Mouse (Mus musculus) hindbrain, embryonic 16.5 days (tissue): ENCODE data around the gene Pakap. TPM values are rescaled to one million over a fixed set of nuclear protein-coding genes. Genes with fewer than 3 reads are reported as not detected.

Experiments
- ATAC-seq: fragments of 200-750 bp; cut with Nextera tagmentation; 2 replicates; pipeline ENCODE4 v1.8.0; 2017; ENCODE audit warnings: moderate TSS enrichment, moderate library complexity
- H3K27ac ChIP-seq: fragments of 300-500 bp; sonication (generic); 2 replicates; pipeline ENCODE4 v1.5.1; 2014; ENCODE audit warnings: low read depth, mild to moderate bottlenecking, control low read depth, low read length, moderate library complexity
- H3K27me3 ChIP-seq: fragments of 300-500 bp; sonication (generic); replicated peaks from 2 replicates; pipeline ENCODE4 v1.6.1; 2014; ENCODE audit warnings: low read length; ENCODE audit not compliant: control insufficient read depth, insufficient read depth
- H3K36me3 ChIP-seq: fragments of 300-500 bp; sonication (generic); 2 replicates; pipeline ENCODE4 v1.6.1; 2014; ENCODE audit warnings: mild to moderate bottlenecking, low read length, moderate library complexity, mixed read lengths; ENCODE audit not compliant: control insufficient read depth, insufficient read depth
- H3K4me1 ChIP-seq: fragments of 300-500 bp; sonication (generic); 2 replicates; pipeline ENCODE4 v1.6.1; 2014; ENCODE audit warnings: low read depth, low read length; ENCODE audit not compliant: control insufficient read depth, insufficient read depth
- H3K4me2 ChIP-seq: fragments of 300-500 bp; sonication (generic); 2 replicates; pipeline ENCODE4 v1.6.1; 2014; ENCODE audit warnings: mild to moderate bottlenecking, low read length, control low read depth, moderate library complexity
- H3K4me3 ChIP-seq: fragments of 300-500 bp; sonication (generic); 2 replicates; pipeline ENCODE4 v1.5.1; 2014; ENCODE audit warnings: mild to moderate bottlenecking, low read length, control low read depth, moderate library complexity
- H3K9ac ChIP-seq: fragments of 300-500 bp; sonication (generic); 2 replicates; pipeline ENCODE4 v1.6.1; 2014; ENCODE audit warnings: low read depth, mild to moderate bottlenecking, control low read depth, low read length, moderate library complexity
- H3K9me3 ChIP-seq: fragments of 300-500 bp; sonication (generic); 2 replicates; pipeline ENCODE4 v1.6.1; 2014; ENCODE audit warnings: mild to moderate bottlenecking, low read length, moderate library complexity; ENCODE audit not compliant: control insufficient read depth
- WGBS: fragments of 180-500 bp; shearing (Covaris S2); extraction: QIAGEN DNeasy Blood & Tissue Kit; methylation state at CpG from one replicate; pipeline ENCODE4 v1.1.7; 2014; 5-methylcytosine and 5-hydroxymethylcytosine counted together
- polyA plus RNA-seq: library from polyadenylated mRNA; unstranded; fragments of >200 nt; fragmentation: Nextera tagmentation; extraction: Ambion mirVana; gene quantifications from 2 replicates; pipeline ENCODE4 v1.2.1, GENCODE M21; 2015

Pakap gene
- polyA plus RNA-seq, 1 experiment from 2014 or later, result 14.0 TPM

GRCm38 (mm10) chr4:57568268-57569068, 489 bp downstream of the Pakap start:
- peak overlapping the region; percentile 96 for H3K4me2 ChIP-seq
- no peaks in the 10 kb centered on the region for H3K36me3 ChIP-seq
- WGBS, result 44% methylated on average over 19 of the region's 19 CpGs
- no peaks in the 10 kb centered on the region for H3K9me3 ChIP-seq
- ATAC-seq, result peak; percentile 58
- peak overlapping the region; percentile 83 for H3K27ac ChIP-seq
- no peaks in the 10 kb centered on the region for H3K27me3 ChIP-seq
- peaks cover 13% of the 10 kb centered on the region for H3K4me1 ChIP-seq
- peak overlapping the region; percentile 75 for H3K4me3 ChIP-seq
- H3K9ac ChIP-seq, result peak overlapping the region; percentile 86

- no peaks in the 10 kb centered on the region for H3K36me3 ChIP-seq
- H3K4me3 ChIP-seq, result peak overlapping the region; percentile 75
- H3K4me2 ChIP-seq, result peak overlapping the region; percentile 96
- 85% methylated on average over 4 of the region's 4 CpGs for WGBS
- 0 out of 2 replicates have a peak overlapping the region, but pooled peaks have one; percentile 25 for H3K9ac ChIP-seq
- no peaks in the 10 kb centered on the region for H3K9me3 ChIP-seq
- H3K27me3 ChIP-seq, result no peaks in the 10 kb centered on the region
- no peak for ATAC-seq
- peaks cover 13% of the 10 kb centered on the region for H3K4me1 ChIP-seq
- no peak overlapping the region for H3K27ac ChIP-seq
These were observed 1.0 kb downstream of the Pakap start for GRCm38 (mm10) chr4:57569069-57569355.

GRCm38 (mm10) chr4:57569711-57570110, 1.7 kb downstream of the Pakap start:
- Histone ChIP-seq H3K36me3 (no peaks in the 10 kb centered on the region), H3K4me3 (no peak overlapping the region), H3K9ac (no peak overlapping the region), H3K4me2 (peak overlapping the region; percentile 96; the same call in 1 of the 2 replicates), H3K27ac (no peak overlapping the region), H3K27me3 (no peaks in the 10 kb centered on the region), H3K9me3 (no peaks in the 10 kb centered on the region), H3K4me1 (peaks cover 13% of the 10 kb centered on the region)
- 0 out of 2 replicates have a peak, but pooled peaks have one; percentile 5 for ATAC-seq
- 56% methylated on average over 6 of the region's 6 CpGs for WGBS

GRCm38 (mm10) chr4:57570229-57570628, 2.2 kb downstream of the Pakap start:
- no peak for ATAC-seq
- 63% methylated on average over 3 of the region's 3 CpGs for WGBS

GRCm38 (mm10) chr4:57574181-57574580, 6.2 kb downstream of the Pakap start:
- ATAC-seq, result no peak
- 93% methylated on average over 3 of the region's 3 CpGs for WGBS

More at GRCm38 (mm10) chr4:57570229-57570628, 2.2 kb downstream of the Pakap start:
- H3K36me3 ChIP-seq, result no peaks in the 10 kb centered on the region
- no peak overlapping the region for H3K27ac ChIP-seq
- H3K27me3 ChIP-seq, result no peaks in the 10 kb centered on the region
- H3K4me2 ChIP-seq, result no peak overlapping the region
- peaks cover 13% of the 10 kb centered on the region for H3K4me1 ChIP-seq
- H3K9ac ChIP-seq, result no peak overlapping the region
- H3K4me3 ChIP-seq, result no peak overlapping the region
- no peaks in the 10 kb centered on the region for H3K9me3 ChIP-seq

GRCm38 (mm10) chr4:57574646-57575045, 6.7 kb downstream of the Pakap start:
- H3K27me3 ChIP-seq, result no peaks in the 10 kb centered on the region
- peaks cover under 1% of the 10 kb centered on the region; the same call in 1 of the 2 replicates for H3K4me1 ChIP-seq
- no peak overlapping the region for H3K4me3 ChIP-seq
- H3K27ac ChIP-seq, result no peak overlapping the region
- no peaks in the 10 kb centered on the region for H3K36me3 ChIP-seq
- no peak overlapping the region for H3K9ac ChIP-seq
- WGBS, result 90% methylated on average over 6 of the region's 6 CpGs
- H3K9me3 ChIP-seq, result no peaks in the 10 kb centered on the region
- H3K4me2 ChIP-seq, result no peak overlapping the region
- no peak for ATAC-seq

More at GRCm38 (mm10) chr4:57574181-57574580, 6.2 kb downstream of the Pakap start:
- Histone ChIP-seq H3K4me2 (no peak overlapping the region), H3K9me3 (no peaks in the 10 kb centered on the region), H3K36me3 (no peaks in the 10 kb centered on the region), H3K9ac (no peak overlapping the region), H3K27ac (no peak overlapping the region), H3K27me3 (no peaks in the 10 kb centered on the region), H3K4me3 (no peak overlapping the region), H3K4me1 (peaks cover 4% of the 10 kb centered on the region; the same call in 1 of the 2 replicates)

GRCm38 (mm10) chr4:57575686-57576085, 7.7 kb downstream of the Pakap start:
- H3K27ac ChIP-seq, result no peak overlapping the region

GRCm38 (mm10) chr4:57576095-57576494, 8.1 kb downstream of the Pakap start:
- no peaks in the 10 kb centered on the region for H3K4me1 ChIP-seq
- H3K4me3 ChIP-seq, result no peak overlapping the region
- H3K27me3 ChIP-seq, result no peaks in the 10 kb centered on the region
- H3K36me3 ChIP-seq, result no peaks in the 10 kb centered on the region
- no peaks in the 10 kb centered on the region for H3K9me3 ChIP-seq
- no peak overlapping the region for H3K9ac ChIP-seq
- no peak; the same call in 1 of the 2 replicates for ATAC-seq
- WGBS, result 84% methylated on average over 11 of the region's 11 CpGs
- H3K4me2 ChIP-seq, result no peak overlapping the region
- H3K27ac ChIP-seq, result no peak overlapping the region

More at GRCm38 (mm10) chr4:57575686-57576085, 7.7 kb downstream of the Pakap start:
- no peaks in the 10 kb centered on the region for H3K9me3 ChIP-seq
- H3K4me2 ChIP-seq, result no peak overlapping the region
- no peaks in the 10 kb centered on the region for H3K36me3 ChIP-seq
- ATAC-seq, result no peak
- no peak overlapping the region for H3K4me3 ChIP-seq
- H3K27me3 ChIP-seq, result no peaks in the 10 kb centered on the region
- 81% methylated on average over 5 of the region's 5 CpGs for WGBS
- H3K9ac ChIP-seq, result no peak overlapping the region
- no peaks in the 10 kb centered on the region for H3K4me1 ChIP-seq

GRCm38 (mm10) chr4:57579683-57580082, 11.7 kb downstream of the Pakap start:
- Histone ChIP-seq H3K4me3 (no peak overlapping the region), H3K36me3 (no peaks in the 10 kb centered on the region), H3K4me1 (no peaks in the 10 kb centered on the region), H3K4me2 (no peak overlapping the region), H3K27ac (no peak overlapping the region), H3K27me3 (no peaks in the 10 kb centered on the region), H3K9me3 (no peaks in the 10 kb centered on the region), H3K9ac (no peak overlapping the region)
- 93% methylated on average over 10 of the region's 10 CpGs for WGBS
- ATAC-seq, result no peak
